Mouse (Mus musculus) embryonic facial prominence, embryonic 13.5 days (tissue): ENCODE results near the gene Cyb5d1. TPM values are rescaled to one million over a fixed set of nuclear protein-coding genes. Genes with fewer than 3 reads are reported as not detected.

ENCODE experiments used
- ATAC-seq: fragments of 200-750 bp; cut with Nextera tagmentation; 2 replicates; pipeline ENCODE4 v1.8.0; 2017; ENCODE audit warnings: low read depth; ENCODE audit not compliant: insufficient number of reproducible peaks, insufficient read depth, low FRiP score, low TSS enrichment
- H3K27ac ChIP-seq: fragments of 300-500 bp; sonication (generic); 2 replicates; pipeline ENCODE4 v1.5.1; 2015; ENCODE audit warnings: moderate library complexity, mild to moderate bottlenecking, inconsistent platforms
- H3K27me3 ChIP-seq: fragments of 300-500 bp; sonication (generic); 2 replicates; pipeline ENCODE4 v1.6.1; 2015; ENCODE audit warnings: mild to moderate bottlenecking, inconsistent platforms
- H3K36me3 ChIP-seq: fragments of 300-500 bp; sonication (generic); 2 replicates; pipeline ENCODE4 v1.6.1; 2015; ENCODE audit warnings: mild to moderate bottlenecking, inconsistent platforms
- H3K4me1 ChIP-seq: fragments of 300-500 bp; sonication (generic); 2 replicates; pipeline ENCODE4 v1.6.1; 2015; ENCODE audit warnings: inconsistent platforms
- H3K4me2 ChIP-seq: fragments of 300-500 bp; sonication (generic); 2 replicates; pipeline ENCODE4 v1.6.1; 2015; ENCODE audit warnings: moderate library complexity, mild to moderate bottlenecking, inconsistent platforms
- H3K4me3 ChIP-seq: fragments of 300-500 bp; sonication (generic); 2 replicates; pipeline ENCODE4 v1.5.1; 2015; ENCODE audit warnings: mild to moderate bottlenecking, inconsistent platforms
- H3K9ac ChIP-seq: fragments of 300-500 bp; sonication (generic); 2 replicates; pipeline ENCODE4 v1.6.1; 2015; ENCODE audit warnings: mild to moderate bottlenecking, inconsistent platforms
- H3K9me3 ChIP-seq: fragments of 300-500 bp; sonication (generic); 2 replicates; pipeline ENCODE4 v1.6.1; 2016; ENCODE audit warnings: inconsistent platforms
- WGBS: fragments of 180-500 bp; shearing (Covaris S2); methylation state at CpG from one replicate; pipeline ENCODE4 v1.1.7; 2015; ENCODE audit warnings: mixed read lengths; 5-methylcytosine and 5-hydroxymethylcytosine counted together
- polyA plus RNA-seq: library from polyadenylated mRNA; unstranded; fragments of >200 nt; fragmentation: Nextera tagmentation; extraction: Ambion mirVana; gene quantifications from 2 replicates; pipeline ENCODE4 v1.2.1, GENCODE M21; 2015

The Cyb5d1 gene
- polyA plus RNA-seq, 1 experiment from 2014 or later: 43.4 TPM

DNA sequence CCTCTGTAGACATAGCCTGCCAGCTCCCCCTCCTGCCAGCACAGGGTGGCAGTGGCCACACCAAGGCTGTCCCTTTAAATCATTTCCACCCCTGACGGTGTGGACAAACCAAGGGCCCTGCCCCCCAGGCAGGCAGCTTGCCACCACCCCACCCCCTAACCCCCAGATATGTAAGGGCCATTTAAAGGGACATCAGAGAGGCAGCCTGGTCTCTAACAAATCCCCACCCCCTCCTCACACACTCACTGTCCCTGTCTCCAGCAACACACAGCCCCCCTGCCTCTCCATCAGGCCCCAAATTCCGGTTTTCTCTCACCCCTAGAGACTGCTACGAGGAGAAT is 19.9 kb upstream of the Cyb5d1 start:
- Histone ChIP-seq H3K9ac (peak overlapping the region; percentile 96), H3K36me3 (peaks cover 19% of the 10 kb centered on the region), H3K9me3 (no peaks in the 10 kb centered on the region), H3K4me1 (peaks cover 60% of the 10 kb centered on the region), H3K27me3 (no peaks in the 10 kb centered on the region), H3K4me3 (peak overlapping the region; percentile 79), H3K4me2 (peak overlapping the region; percentile 97), H3K27ac (peak overlapping the region; percentile 98)
- no peak for ATAC-seq
- WGBS: 0% methylated on average over 3 of the region's 3 CpGs

DNA sequence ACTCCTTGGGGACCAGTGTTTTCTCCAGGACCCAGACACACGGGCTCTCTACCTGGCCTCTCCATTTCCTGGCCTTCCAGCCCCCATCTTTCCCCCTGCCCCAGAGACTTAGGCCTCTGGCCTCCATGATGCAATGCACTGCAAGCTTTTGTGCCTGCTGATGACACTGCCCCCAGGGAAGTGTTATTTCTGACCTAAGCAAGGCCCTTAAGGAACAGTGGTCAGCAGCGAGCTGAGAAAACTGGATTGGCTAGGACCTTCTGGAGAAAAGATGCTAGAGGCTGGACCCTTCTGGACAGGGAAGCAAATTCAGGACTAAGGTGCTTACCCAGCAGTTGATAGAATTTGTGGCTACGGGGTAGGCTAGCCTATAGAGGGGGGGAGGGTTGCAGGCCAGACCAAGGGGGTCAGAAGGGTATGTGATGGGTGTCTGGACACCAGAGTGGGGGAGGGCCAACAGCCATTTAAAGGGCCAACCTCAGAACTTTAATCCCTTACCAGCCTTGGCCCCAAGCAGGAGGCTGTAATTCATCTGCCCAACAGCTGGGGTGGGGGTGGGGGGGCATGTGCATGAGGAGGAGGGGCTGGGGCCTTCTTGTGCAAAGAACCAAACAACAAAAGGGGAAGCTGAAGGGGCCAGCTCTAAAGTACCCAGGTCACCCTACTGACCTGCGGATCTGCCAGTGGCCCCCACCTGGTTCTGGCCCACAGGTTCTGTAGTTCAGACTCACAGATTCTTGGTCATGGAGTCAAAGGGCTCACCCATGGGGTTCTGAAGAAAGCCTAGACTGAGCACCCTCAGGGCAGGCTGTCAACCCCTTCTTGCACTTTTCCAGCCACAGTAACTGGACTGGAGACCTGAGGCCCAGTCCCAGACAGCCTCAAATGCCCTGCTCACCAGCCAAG is 19.2 kb upstream of the Cyb5d1 start:
- H3K9me3 ChIP-seq: no peaks in the 10 kb centered on the region
- ATAC-seq: no peak
- peak overlapping the region; percentile 98 for H3K27ac ChIP-seq
- H3K4me1 ChIP-seq: peaks cover 55% of the 10 kb centered on the region
- H3K9ac ChIP-seq: peak overlapping the region; percentile 96
- H3K4me2 ChIP-seq: peak overlapping the region; percentile 97
- peaks cover 19% of the 10 kb centered on the region for H3K36me3 ChIP-seq
- no peaks in the 10 kb centered on the region for H3K27me3 ChIP-seq
- 11% methylated on average over 4 of the region's 4 CpGs for WGBS
- H3K4me3 ChIP-seq: peak overlapping the region; percentile 79

DNA sequence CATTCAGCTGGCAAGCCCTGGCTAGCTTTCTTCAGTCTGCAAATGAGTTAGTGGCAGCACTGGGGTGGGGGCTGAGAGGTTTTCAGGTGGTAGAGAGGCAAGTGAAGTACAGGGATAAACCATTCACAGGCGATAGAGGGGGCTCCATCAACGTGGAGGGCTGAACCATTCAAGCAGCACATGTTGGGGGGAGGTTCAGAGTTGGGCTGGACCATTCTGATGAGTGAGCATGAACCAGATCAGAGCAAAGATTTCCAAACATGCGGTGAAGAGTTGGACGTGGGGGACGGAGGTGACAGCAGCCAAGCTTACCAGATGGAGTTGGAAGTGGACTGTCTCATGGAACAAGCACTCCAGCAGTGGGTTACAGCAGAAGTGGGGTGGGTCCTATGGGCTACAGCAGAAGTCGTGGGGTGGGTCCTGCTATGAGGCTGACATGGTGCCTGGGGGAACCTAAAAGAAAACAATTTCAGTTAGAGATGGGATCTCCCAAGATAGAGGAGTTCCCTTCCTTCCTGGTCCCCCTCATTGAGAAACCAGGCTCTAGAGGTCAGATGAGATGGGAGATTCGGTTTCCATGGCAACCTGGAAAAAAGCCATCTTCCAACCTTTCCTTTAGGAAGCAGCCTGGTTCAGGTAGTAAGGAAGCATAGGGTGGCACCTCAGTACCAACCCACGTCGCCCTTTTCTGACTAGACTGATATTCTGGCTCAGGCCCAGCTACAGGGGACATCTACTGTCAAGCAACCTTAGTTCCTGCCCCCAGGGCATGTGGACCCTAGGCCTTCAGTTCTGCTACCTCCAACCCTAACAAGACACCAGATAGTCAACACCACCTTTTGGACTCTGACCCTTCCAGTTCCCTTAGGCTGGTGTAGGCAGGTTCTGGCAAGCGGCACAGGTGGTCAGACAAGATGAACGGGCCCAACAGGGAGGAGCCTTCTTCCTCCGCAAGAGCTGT is 18.1 kb upstream of the Cyb5d1 start, which contains the start of gene Kdm6b:
Kdm6b (minus strand) TSS at position 455 of the 961 bp plus-strand sequence.
- peaks cover 58% of the 10 kb centered on the region for H3K4me1 ChIP-seq
- H3K4me3 ChIP-seq: peak within 1 kb of the TSS; percentile 79
- H3K27me3 ChIP-seq: no peaks in the 10 kb centered on the region
- ATAC-seq: no peak
- peaks cover 19% of the 10 kb centered on the region for H3K36me3 ChIP-seq
- H3K27ac ChIP-seq: peak within 1 kb of the TSS; percentile 98
- H3K9ac ChIP-seq: peak within 1 kb of the TSS; percentile 96
- WGBS: 26% methylated on average over 12 of the region's 12 CpGs
- H3K9me3 ChIP-seq: no peaks in the 10 kb centered on the region
- peak within 1 kb of the TSS; percentile 97 for H3K4me2 ChIP-seq

DNA sequence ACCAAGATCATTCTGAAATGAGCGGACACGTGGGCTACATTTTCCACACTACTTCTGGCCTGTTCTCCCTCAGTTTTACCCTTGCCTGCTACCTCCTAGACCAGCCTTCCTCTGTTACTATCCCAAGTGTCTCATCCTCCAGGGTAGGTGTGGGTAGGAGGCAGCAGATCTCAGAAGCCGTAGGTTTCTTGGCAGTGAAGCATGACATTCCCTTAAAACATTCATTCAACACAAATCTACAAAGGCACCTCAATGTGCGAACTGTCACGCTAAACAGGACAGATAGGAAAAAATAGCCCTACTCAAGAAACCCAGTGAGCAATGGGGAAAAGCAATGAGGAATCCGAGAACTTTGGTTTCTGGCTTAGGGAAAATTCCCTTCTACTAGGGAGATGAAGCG is 17.1 kb upstream of the Cyb5d1 start:
- peaks cover 66% of the 10 kb centered on the region for H3K4me1 ChIP-seq
- no peaks in the 10 kb centered on the region for H3K9me3 ChIP-seq
- H3K27me3 ChIP-seq: no peaks in the 10 kb centered on the region
- WGBS: 53% methylated on average over 7 of the region's 7 CpGs
- H3K27ac ChIP-seq: peak overlapping the region; percentile 98
- peak overlapping the region; percentile 96 for H3K9ac ChIP-seq
- peak overlapping the region; percentile 97 for H3K4me2 ChIP-seq
- H3K4me3 ChIP-seq: peak overlapping the region; percentile 79
- peaks cover 26% of the 10 kb centered on the region for H3K36me3 ChIP-seq
- ATAC-seq: no peak

DNA sequence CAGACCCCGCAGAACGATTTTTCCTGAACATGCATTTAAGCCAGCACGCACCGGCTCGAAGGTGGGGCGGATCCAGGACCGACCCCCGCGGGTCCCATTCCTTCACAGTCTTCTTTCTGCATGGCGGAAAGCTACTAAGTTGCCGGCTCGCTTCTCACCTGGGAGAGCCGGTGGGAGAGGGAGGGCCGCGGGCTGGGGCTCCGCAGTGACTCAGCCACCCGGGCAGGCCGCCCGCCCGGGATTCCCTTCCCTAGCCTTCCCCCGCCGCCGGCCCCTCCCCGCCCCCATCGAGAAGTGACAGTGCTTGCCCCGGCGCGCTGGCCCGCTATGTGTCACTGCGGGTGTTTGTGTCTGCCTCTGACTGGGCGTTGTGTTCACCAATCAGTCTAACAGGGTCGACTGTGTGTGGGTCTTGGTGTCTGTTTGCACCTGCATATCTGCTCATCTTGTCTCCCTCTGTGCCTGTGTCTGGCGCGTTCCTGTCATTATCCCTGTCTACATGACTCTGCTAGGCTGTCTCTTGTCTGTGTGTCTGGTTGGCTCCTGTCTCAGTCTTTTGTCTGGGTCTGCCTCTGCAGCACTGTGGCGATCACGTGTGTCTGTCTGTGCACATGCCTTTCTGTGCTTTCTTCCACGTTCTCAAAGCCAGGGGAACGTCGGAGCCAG is 16.2 kb upstream of the Cyb5d1 start:
- ATAC-seq: no peak
- Histone ChIP-seq H3K27ac (peak overlapping the region; percentile 98), H3K4me3 (peak overlapping the region; percentile 79), H3K4me2 (peak overlapping the region; percentile 97), H3K9ac (peak overlapping the region; percentile 91), H3K4me1 (peaks cover 58% of the 10 kb centered on the region), H3K27me3 (no peaks in the 10 kb centered on the region), H3K36me3 (peaks cover 35% of the 10 kb centered on the region), H3K9me3 (no peaks in the 10 kb centered on the region)
- 0% methylated on average over 39 of the region's 39 CpGs for whole genome bisulfite sequencing

DNA sequence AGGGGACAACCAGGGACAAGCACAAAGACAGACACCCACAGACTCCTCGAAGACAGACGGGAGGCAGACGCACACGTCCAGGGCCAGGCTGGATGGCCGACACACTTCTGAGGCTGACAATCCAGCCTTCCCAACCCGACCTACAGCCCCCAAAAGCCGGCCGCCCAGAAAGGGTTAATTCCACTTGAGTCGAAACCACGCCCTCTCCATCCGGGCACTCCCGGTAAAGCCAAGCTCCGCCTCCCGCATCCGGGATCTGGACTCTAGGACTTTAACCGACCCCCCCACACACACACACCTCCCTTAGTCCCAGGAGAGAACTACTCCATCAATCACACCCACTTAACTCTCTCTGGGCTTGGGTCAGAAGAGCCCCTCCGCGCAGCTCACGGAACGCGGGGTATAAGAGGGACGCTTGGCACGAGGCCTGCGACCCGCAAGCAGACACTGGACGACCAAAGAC is 15.7 kb upstream of the Cyb5d1 start:
- H3K9ac ChIP-seq: peak overlapping the region; percentile 91
- peak overlapping the region; percentile 79 for H3K4me3 ChIP-seq
- peaks cover 57% of the 10 kb centered on the region for H3K4me1 ChIP-seq
- no peaks in the 10 kb centered on the region for H3K27me3 ChIP-seq
- ATAC-seq: peak; percentile 35; the same call in 1 of the 2 replicates
- H3K4me2 ChIP-seq: peak overlapping the region; percentile 97
- H3K36me3 ChIP-seq: peaks cover 41% of the 10 kb centered on the region
- peak overlapping the region; percentile 98 for H3K27ac ChIP-seq
- no peaks in the 10 kb centered on the region for H3K9me3 ChIP-seq
- under 1% methylated on average over 26 of the region's 26 CpGs for whole genome bisulfite sequencing

DNA sequence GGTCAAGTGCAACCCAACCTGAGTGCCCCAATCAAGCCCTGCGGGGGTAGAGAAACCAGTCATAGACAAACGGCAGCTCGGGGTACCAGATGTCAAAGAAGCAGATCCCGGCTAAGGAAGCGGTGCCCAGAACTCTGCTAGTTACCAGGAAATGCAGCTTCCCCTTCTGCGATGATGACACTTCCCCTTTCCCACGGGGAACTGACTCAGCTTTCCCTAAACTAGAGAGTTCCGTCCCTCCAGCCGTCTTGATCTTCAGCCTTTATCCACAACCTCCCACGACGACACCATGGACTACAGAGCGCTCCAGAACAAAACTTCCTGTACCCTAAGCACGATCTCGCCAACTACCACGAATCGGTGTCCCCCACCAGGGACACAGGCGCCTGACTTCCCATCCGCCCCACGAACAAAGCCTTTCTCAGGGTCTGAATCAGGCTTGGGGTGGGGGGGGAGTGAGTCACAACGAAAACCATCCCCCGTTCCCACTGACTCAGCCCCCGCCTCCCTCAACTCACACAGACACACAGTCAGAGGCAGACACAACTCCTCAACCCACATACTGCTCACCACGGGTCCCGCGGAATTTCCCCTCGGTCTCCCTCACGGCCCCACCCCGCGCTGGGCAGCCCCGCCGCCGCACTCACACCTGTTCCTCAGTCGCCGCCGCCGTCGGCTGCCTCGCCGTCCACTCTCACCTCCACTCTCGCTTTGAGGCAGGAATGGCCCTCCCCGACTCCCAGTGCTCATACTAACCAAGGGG is 15.1 kb upstream of the Cyb5d1 start:
- H3K27ac ChIP-seq: peak overlapping the region; percentile 98
- no peaks in the 10 kb centered on the region for H3K27me3 ChIP-seq
- no peaks in the 10 kb centered on the region for H3K9me3 ChIP-seq
- ATAC-seq: peak; percentile 5; the same call in 1 of the 2 replicates
- H3K4me2 ChIP-seq: peak overlapping the region; percentile 97
- peak overlapping the region; percentile 91 for H3K9ac ChIP-seq
- H3K4me3 ChIP-seq: peak overlapping the region; percentile 79
- H3K4me1 ChIP-seq: peaks cover 57% of the 10 kb centered on the region
- H3K36me3 ChIP-seq: peaks cover 47% of the 10 kb centered on the region
- WGBS: under 1% methylated on average over 41 of the region's 41 CpGs

DNA sequence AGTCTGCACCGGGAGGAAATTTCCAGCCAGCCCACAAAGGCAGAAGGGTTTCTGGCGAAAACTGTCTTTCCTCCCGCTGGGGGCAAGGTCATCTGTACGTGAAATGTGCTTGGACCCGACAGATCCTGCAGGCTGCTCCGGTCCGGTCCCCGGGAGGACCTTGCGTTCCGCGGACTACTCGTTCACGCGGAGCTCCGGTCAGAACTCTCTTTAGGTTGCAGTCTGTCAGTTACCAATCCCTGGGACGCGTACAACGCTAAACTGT is 14.5 kb upstream of the Cyb5d1 start:
- Histone ChIP-seq H3K9me3 (no peaks in the 10 kb centered on the region), H3K4me2 (peak overlapping the region; percentile 97), H3K4me3 (peak overlapping the region; percentile 79), H3K9ac (peak overlapping the region; percentile 91), H3K36me3 (peaks cover 52% of the 10 kb centered on the region), H3K27ac (peak overlapping the region; percentile 98), H3K27me3 (no peaks in the 10 kb centered on the region), H3K4me1 (peaks cover 53% of the 10 kb centered on the region)
- WGBS: under 1% methylated on average over 18 of the region's 18 CpGs
- ATAC-seq: no peak

DNA sequence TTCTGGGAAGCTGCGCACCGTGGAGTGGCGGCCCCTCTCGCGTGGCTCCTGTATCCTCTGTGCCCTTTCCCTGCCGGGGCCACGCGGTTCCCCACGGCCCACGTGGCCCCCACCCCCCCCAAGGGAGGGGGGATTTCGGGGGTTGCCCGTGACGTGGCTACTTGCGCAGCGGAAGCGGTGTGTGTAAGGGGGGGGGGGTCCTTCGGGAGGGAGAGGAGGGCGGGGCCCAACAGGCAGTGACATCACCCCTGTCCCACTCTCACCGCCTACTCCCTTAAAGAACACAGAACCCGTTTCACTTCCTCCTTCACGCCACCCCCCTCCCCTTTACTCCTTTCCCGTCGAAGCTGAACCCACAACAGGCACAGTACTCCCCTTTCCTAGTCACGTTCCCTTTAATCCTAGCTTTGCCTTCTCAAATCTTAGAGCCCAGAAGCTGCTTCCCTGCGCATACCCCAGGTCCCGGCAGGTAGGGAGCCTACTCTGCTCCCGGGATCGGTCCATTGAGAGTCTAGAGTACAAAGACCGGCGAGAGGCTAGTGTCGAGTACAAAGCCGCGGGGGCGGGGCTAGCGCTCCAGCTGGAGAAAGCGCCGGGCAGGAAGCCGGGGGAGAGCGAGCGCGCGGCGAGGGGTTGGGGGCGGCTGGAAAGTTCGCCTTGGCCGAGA is 14.1 kb upstream of the Cyb5d1 start:
- Histone ChIP-seq H3K27me3 (no peaks in the 10 kb centered on the region), H3K36me3 (peaks cover 57% of the 10 kb centered on the region), H3K9ac (peak overlapping the region; percentile 91), H3K4me3 (peak overlapping the region; percentile 79), H3K9me3 (no peaks in the 10 kb centered on the region), H3K4me1 (peaks cover 49% of the 10 kb centered on the region), H3K27ac (peak overlapping the region; percentile 98), H3K4me2 (peak overlapping the region; percentile 97)
- under 1% methylated on average over 43 of the region's 46 CpGs for WGBS
- ATAC-seq: peak; percentile 52
